Mouse (Mus musculus): ENCODE data around the gene Vmn2r16. TPM values are rescaled to one million over a fixed set of nuclear protein-coding genes. Genes with fewer than 3 reads are reported as not detected.

The Vmn2r16 gene
- total RNA-seq (2021): not detected

- DNase-seq: no peak
These were observed at the start of gene Vmn2r16 for GRCm38 (mm10) chr5:109329862-109330261. Vmn2r16 (plus strand) TSS chr5:109330162.

- DNase-seq: no peak
These were observed 35.3 kb upstream of the Vmn2r16 start for GRCm38 (mm10) chr5:109294655-109295054.

GRCm38 (mm10) chr5:109297544-109297943 is 32.4 kb upstream of the Vmn2r16 start, which contains the start of gene Vmn2r15:
Vmn2r15 (minus strand) TSS chr5:109297644.
- no peak for DNase-seq

GRCm38 (mm10) chr5:109419388-109419787 is 89.4 kb downstream of the Vmn2r16 start, which contains the start of gene Vmn2r17:
Vmn2r17 (plus strand) TSS chr5:109419688.
- DNase-seq: no peak

Other genes starting within 250 kb of the Vmn2r16 start
- not detected for gene Vmn2r12, start 232.2 kb upstream of the Vmn2r16 start, total RNA-seq (2021)
- gene Vmn2r13, start 138.0 kb upstream of the Vmn2r16 start, total RNA-seq (2021): not detected
- not detected for gene Vmn2r14, start 105.5 kb upstream of the Vmn2r16 start, total RNA-seq (2021)
- gene Vmn2r15, start 32.5 kb upstream of the Vmn2r16 start, total RNA-seq (2021): not detected
- not detected for gene Vmn2r17, start 89.5 kb downstream of the Vmn2r16 start, total RNA-seq (2021)
- 10 to 100 TPM; 22.8 to 27.5 TPM for gene Crlf2, start 228.8 kb downstream of the Vmn2r16 start, total RNA-seq (2021)